Mouse (Mus musculus): ENCODE data around the gene Cga.

GRCm38 (mm10) chr4:34858903-34859302, 34.7 kb upstream of the Cga start:
- no peak for TF ChIP-seq CTCF (IDR thresholded peaks at IDR 0.05; ENCODE audit: control insufficient read depth, insufficient read depth, low read length)
- no peak for TF ChIP-seq POLR2A (IDR thresholded peaks at IDR 0.05; ENCODE audit: borderline replicate concordance, control insufficient read depth, low read depth, low read length)

All from bone marrow, adult 2 months (tissue).